Mouse (Mus musculus): ENCODE measurements around the gene Mroh3. TPM values are rescaled to one million over a fixed set of nuclear protein-coding genes. Genes with fewer than 3 reads are reported as not detected.
A peak's percentile ranks its signal among the peaks of the same experiment; 100 is the strongest.

The Mroh3 gene
- polyA plus RNA-seq, 1 experiment from 2014 or later, result not detected

GRCm38 (mm10) chr1:136170109-136170508, 42.5 kb downstream of the Mroh3 start:
- H3K4me3 ChIP-seq (ENCODE audit: low read length), result no peak overlapping the region
- H3K9ac ChIP-seq (ENCODE audit: low read depth, low read length), result no peak overlapping the region
- peak; percentile 80 for ATAC-seq
- H3K36me3 ChIP-seq (ENCODE audit: control insufficient read depth, insufficient read depth, low read length), result peaks cover 52% of the 10 kb centered on the region
- WGBS, result 11% methylated on average over 5 of the region's 5 CpGs
- no peaks in the 10 kb centered on the region for H3K9me3 ChIP-seq (ENCODE audit: control insufficient read depth, low read length)
- peaks cover 10% of the 10 kb centered on the region for H3K4me1 ChIP-seq (ENCODE audit: control insufficient read depth, insufficient read depth, low read depth, low read length)
- no peaks in the 10 kb centered on the region for H3K27me3 ChIP-seq (replicated peaks; ENCODE audit: control insufficient read depth, insufficient read depth, low read length)
- no peak overlapping the region for H3K27ac ChIP-seq (ENCODE audit: low read depth, low read length)
- H3K4me2 ChIP-seq (ENCODE audit: low read length), result no peak overlapping the region

- Histone ChIP-seq H3K27ac (ENCODE audit: low read depth, low read length) (no peak overlapping the region), H3K36me3 (ENCODE audit: control insufficient read depth, insufficient read depth, low read length) (peaks cover 70% of the 10 kb centered on the region), H3K27me3 (replicated peaks; ENCODE audit: control insufficient read depth, insufficient read depth, low read length) (no peaks in the 10 kb centered on the region), H3K4me3 (ENCODE audit: low read length) (no peak overlapping the region), H3K4me1 (ENCODE audit: control insufficient read depth, insufficient read depth, low read depth, low read length) (no peaks in the 10 kb centered on the region), H3K4me2 (ENCODE audit: low read length) (no peak overlapping the region), H3K9ac (ENCODE audit: low read depth, low read length) (no peak overlapping the region), H3K9me3 (ENCODE audit: control insufficient read depth, low read length) (no peaks in the 10 kb centered on the region)
- 71% methylated on average over 8 of the region's 8 CpGs for WGBS
- ATAC-seq, result no peak
These were observed 45.0 kb downstream of the Mroh3 start for GRCm38 (mm10) chr1:136167657-136168056.

- Histone ChIP-seq H3K36me3 (ENCODE audit: control insufficient read depth, insufficient read depth, low read length) (peaks cover 71% of the 10 kb centered on the region), H3K9me3 (ENCODE audit: control insufficient read depth, low read length) (no peaks in the 10 kb centered on the region), H3K9ac (ENCODE audit: low read depth, low read length) (no peak overlapping the region), H3K27ac (ENCODE audit: low read depth, low read length) (no peak overlapping the region), H3K4me2 (ENCODE audit: low read length) (no peak overlapping the region), H3K4me3 (ENCODE audit: low read length) (no peak overlapping the region), H3K27me3 (replicated peaks; ENCODE audit: control insufficient read depth, insufficient read depth, low read length) (no peaks in the 10 kb centered on the region), H3K4me1 (ENCODE audit: control insufficient read depth, insufficient read depth, low read depth, low read length) (no peaks in the 10 kb centered on the region)
- WGBS, result 26% methylated on average over 2 of the region's 2 CpGs
- peak; percentile 26; the same call in 1 of the 2 replicates for ATAC-seq
These were observed 47.2 kb downstream of the Mroh3 start for GRCm38 (mm10) chr1:136165436-136165835.

- no peaks in the 10 kb centered on the region for H3K4me1 ChIP-seq (ENCODE audit: control insufficient read depth, insufficient read depth, low read depth, low read length)
- H3K4me3 ChIP-seq (ENCODE audit: low read length), result no peak overlapping the region
- no peaks in the 10 kb centered on the region for H3K9me3 ChIP-seq (ENCODE audit: control insufficient read depth, low read length)
- peaks cover 85% of the 10 kb centered on the region for H3K36me3 ChIP-seq (ENCODE audit: control insufficient read depth, insufficient read depth, low read length)
- no peak overlapping the region for H3K9ac ChIP-seq (ENCODE audit: low read depth, low read length)
- ATAC-seq, result no peak
- no peak overlapping the region for H3K4me2 ChIP-seq (ENCODE audit: low read length)
- no peaks in the 10 kb centered on the region for H3K27me3 ChIP-seq (replicated peaks; ENCODE audit: control insufficient read depth, insufficient read depth, low read length)
- H3K27ac ChIP-seq (ENCODE audit: low read depth, low read length), result no peak overlapping the region
- 92% methylated on average over 7 of the region's 7 CpGs for WGBS
These were observed 51.2 kb downstream of the Mroh3 start for GRCm38 (mm10) chr1:136161333-136161921.

- H3K9me3 ChIP-seq (ENCODE audit: control insufficient read depth, low read length), result no peaks in the 10 kb centered on the region
- H3K4me2 ChIP-seq (ENCODE audit: low read length), result no peak overlapping the region
- no peaks in the 10 kb centered on the region for H3K4me1 ChIP-seq (ENCODE audit: control insufficient read depth, insufficient read depth, low read depth, low read length)
- no peak for ATAC-seq
- H3K27me3 ChIP-seq (replicated peaks; ENCODE audit: control insufficient read depth, insufficient read depth, low read length), result no peaks in the 10 kb centered on the region
- H3K9ac ChIP-seq (ENCODE audit: low read depth, low read length), result no peak overlapping the region
- H3K27ac ChIP-seq (ENCODE audit: low read depth, low read length), result no peak overlapping the region
- 95% methylated on average over 6 of the region's 6 CpGs for WGBS
- H3K36me3 ChIP-seq (ENCODE audit: control insufficient read depth, insufficient read depth, low read length), result peaks cover 90% of the 10 kb centered on the region
- H3K4me3 ChIP-seq (ENCODE audit: low read length), result no peak overlapping the region
These were observed 51.7 kb downstream of the Mroh3 start for GRCm38 (mm10) chr1:136160930-136161329.

GRCm38 (mm10) chr1:136160297-136160696, 52.3 kb downstream of the Mroh3 start:
- Histone ChIP-seq H3K27ac (ENCODE audit: low read depth, low read length) (no peak overlapping the region), H3K27me3 (replicated peaks; ENCODE audit: control insufficient read depth, insufficient read depth, low read length) (no peaks in the 10 kb centered on the region), H3K36me3 (ENCODE audit: control insufficient read depth, insufficient read depth, low read length) (peaks cover 87% of the 10 kb centered on the region), H3K9ac (ENCODE audit: low read depth, low read length) (no peak overlapping the region), H3K4me1 (ENCODE audit: control insufficient read depth, insufficient read depth, low read depth, low read length) (no peaks in the 10 kb centered on the region), H3K4me2 (ENCODE audit: low read length) (no peak overlapping the region), H3K4me3 (ENCODE audit: low read length) (no peak overlapping the region), H3K9me3 (ENCODE audit: control insufficient read depth, low read length) (no peaks in the 10 kb centered on the region)
- 88% methylated on average over 12 of the region's 12 CpGs for WGBS
- no peak for ATAC-seq

- no peak for ATAC-seq
- Histone ChIP-seq H3K9me3 (ENCODE audit: control insufficient read depth, low read length) (no peaks in the 10 kb centered on the region), H3K4me2 (ENCODE audit: low read length) (no peak overlapping the region), H3K27ac (ENCODE audit: low read depth, low read length) (no peak overlapping the region), H3K36me3 (ENCODE audit: control insufficient read depth, insufficient read depth, low read length) (peaks cover 83% of the 10 kb centered on the region), H3K27me3 (replicated peaks; ENCODE audit: control insufficient read depth, insufficient read depth, low read length) (no peaks in the 10 kb centered on the region), H3K4me1 (ENCODE audit: control insufficient read depth, insufficient read depth, low read depth, low read length) (no peaks in the 10 kb centered on the region), H3K9ac (ENCODE audit: low read depth, low read length) (no peak overlapping the region), H3K4me3 (ENCODE audit: low read length) (no peak overlapping the region)
- 39% methylated on average over 12 of the region's 12 CpGs for WGBS
These were observed 52.8 kb downstream of the Mroh3 start for GRCm38 (mm10) chr1:136159830-136160229.

- no peak overlapping the region for H3K4me3 ChIP-seq (ENCODE audit: low read length)
- H3K9ac ChIP-seq (ENCODE audit: low read depth, low read length), result no peak overlapping the region
- H3K9me3 ChIP-seq (ENCODE audit: control insufficient read depth, low read length), result no peaks in the 10 kb centered on the region
- WGBS, result 94% methylated on average over 4 of the region's 4 CpGs
- H3K27me3 ChIP-seq (replicated peaks; ENCODE audit: control insufficient read depth, insufficient read depth, low read length), result no peaks in the 10 kb centered on the region
- no peak overlapping the region for H3K4me2 ChIP-seq (ENCODE audit: low read length)
- no peak for ATAC-seq
- H3K4me1 ChIP-seq (ENCODE audit: control insufficient read depth, insufficient read depth, low read depth, low read length), result no peaks in the 10 kb centered on the region
- peaks cover 79% of the 10 kb centered on the region for H3K36me3 ChIP-seq (ENCODE audit: control insufficient read depth, insufficient read depth, low read length)
- H3K27ac ChIP-seq (ENCODE audit: low read depth, low read length), result no peak overlapping the region
These were observed 55.7 kb downstream of the Mroh3 start for GRCm38 (mm10) chr1:136156951-136157350.

GRCm38 (mm10) chr1:136156304-136156703, 56.3 kb downstream of the Mroh3 start:
- Histone ChIP-seq H3K9ac (ENCODE audit: low read depth, low read length) (no peak overlapping the region), H3K36me3 (ENCODE audit: control insufficient read depth, insufficient read depth, low read length) (peaks cover 76% of the 10 kb centered on the region), H3K4me3 (ENCODE audit: low read length) (no peak overlapping the region), H3K4me2 (ENCODE audit: low read length) (no peak overlapping the region), H3K27ac (ENCODE audit: low read depth, low read length) (no peak overlapping the region), H3K27me3 (replicated peaks; ENCODE audit: control insufficient read depth, insufficient read depth, low read length) (no peaks in the 10 kb centered on the region), H3K4me1 (ENCODE audit: control insufficient read depth, insufficient read depth, low read depth, low read length) (no peaks in the 10 kb centered on the region), H3K9me3 (ENCODE audit: control insufficient read depth, low read length) (no peaks in the 10 kb centered on the region)
- ATAC-seq, result no peak
- WGBS, result 96% methylated on average over 4 of the region's 4 CpGs

GRCm38 (mm10) chr1:136151371-136151770, 61.3 kb downstream of the Mroh3 start:
- no peaks in the 10 kb centered on the region for H3K27me3 ChIP-seq (replicated peaks; ENCODE audit: control insufficient read depth, insufficient read depth, low read length)
- H3K4me2 ChIP-seq (ENCODE audit: low read length), result no peak overlapping the region
- no peaks in the 10 kb centered on the region for H3K9me3 ChIP-seq (ENCODE audit: control insufficient read depth, low read length)
- H3K4me1 ChIP-seq (ENCODE audit: control insufficient read depth, insufficient read depth, low read depth, low read length), result no peaks in the 10 kb centered on the region
- no peak overlapping the region for H3K9ac ChIP-seq (ENCODE audit: low read depth, low read length)
- WGBS, result 84% methylated on average over 8 of the region's 8 CpGs
- H3K4me3 ChIP-seq (ENCODE audit: low read length), result no peak overlapping the region
- no peak for ATAC-seq
- H3K36me3 ChIP-seq (ENCODE audit: control insufficient read depth, insufficient read depth, low read length), result peaks cover 62% of the 10 kb centered on the region
- H3K27ac ChIP-seq (ENCODE audit: low read depth, low read length), result no peak overlapping the region
